8 mouse cellular contexts compared by ENCODE assay signal in genomic region chr2:32602600-32603054, GRCm38 (mm10). TPM values are rescaled to one million over a fixed set of nuclear protein-coding genes. Genes with fewer than 3 reads are reported as not detected.
DNase-seq lines count a peak whose midpoint lies in the region; ATAC-seq and TF ChIP-seq lines count a peak whose summit lies in the region.

No protein-coding gene starts in this region.

- peak overlapping the region; percentile 54 for H3K4me2 ChIP-seq in hindbrain, postnatal 0 days (ENCODE audit: low read depth, low read length)

- DNase-seq in ZHBTc4 (ENCODE audit: low read depth, low spot score) = peak; percentile 93
- DNase-seq in embryo, embryonic 10 days (ENCODE audit: low spot score) = peak; percentile 92
- DNase-seq in gastrocnemius, adult 8-10 months (ENCODE audit: low spot score in 2 of 2) = peak; percentile 81 to 84
- peak; percentile 85 for DNase-seq in hindbrain, postnatal 0 days (ENCODE audit: low spot score)
- DNase-seq in left cerebral cortex, adult 2 months (ENCODE audit: extremely low spot score in 1 of 2, low spot score in 2 of 2) = peak; percentile 84 to 87
- peak; percentile 91 for DNase-seq in right cerebral cortex, postnatal 10 days (ENCODE audit: low spot score in 2 of 2)
- peak; percentile 91 for DNase-seq in urinary bladder, postnatal 14 days (ENCODE audit: low spot score)

- H3K9me3 ChIP-seq in hindbrain, postnatal 0 days (ENCODE audit: low read length) = no peaks in the 10 kb centered on the region

- no peaks in the 10 kb centered on the region; the same call in 1 of the 2 replicates for H3K4me1 ChIP-seq in hindbrain, postnatal 0 days (ENCODE audit: insufficient read depth, low read length)

- H3K4me3 ChIP-seq in hindbrain, postnatal 0 days (ENCODE audit: low read length) = peak overlapping the region; percentile 21
- peak overlapping the region; percentile 15; the same call in 1 of the 2 replicates for H3K4me3 ChIP-seq in left cerebral cortex, adult 2 months
- peak overlapping the region; percentile 12 for H3K4me3 ChIP-seq in macrophage (ENCODE audit: inconsistent target)

- H3K9ac ChIP-seq in hindbrain, postnatal 0 days (replicated peaks; ENCODE audit: low read length) = no peak overlapping the region; the same call in 1 of the 2 replicates

- no peaks in the 10 kb centered on the region for H3K36me3 ChIP-seq in hindbrain, postnatal 0 days (ENCODE audit: insufficient read depth, low read length)
- H3K36me3 ChIP-seq in macrophage (ENCODE audit: inconsistent target) = peaks cover 10% of the 10 kb centered on the region; the same call in 1 of the 2 replicates

- intact Hi-C loops in left cerebral cortex, adult 2 months (cut with DNase I) = loop anchor here (1.0 kb wide), 2 partner anchors 15 to 19 kb away; partner anchors contain the start of gene St6galnac4

- H3K27me3 ChIP-seq in hindbrain, postnatal 0 days (ENCODE audit: insufficient read depth, low read length) = no peaks in the 10 kb centered on the region

- H3K79me2 ChIP-seq in macrophage (ENCODE audit: inconsistent target) = no peaks in the 10 kb centered on the region

- under 1% methylated on average over 11 of the region's 11 CpGs for WGBS in hindbrain, postnatal 0 days
- WGBS in macrophage (ENCODE audit: missing documents) = under 1% methylated on average over 11 of the region's 11 CpGs

- H3K27ac ChIP-seq in hindbrain, postnatal 0 days = 0 out of 2 replicates have a peak overlapping the region, but pooled peaks have one; percentile 20
- 0 out of 2 replicates have a peak overlapping the region, but pooled peaks have one; percentile 4 for H3K27ac ChIP-seq in left cerebral cortex, adult 2 months
- H3K27ac ChIP-seq in macrophage = peak overlapping the region; percentile 0; the same call in 1 of the 2 replicates

- TF ChIP-seq CTCF in hindbrain, postnatal 0 days (IDR thresholded peaks at IDR 0.05; ENCODE audit: low read depth) = peak; percentile 95
- peak; percentile 99 for TF ChIP-seq CTCF in left cerebral cortex, adult 2 months (IDR thresholded peaks at IDR 0.05)

- ATAC-seq in hindbrain, postnatal 0 days = 0 out of 2 replicates have a peak, but pooled peaks have one; percentile 34

RNA-seq across cellular contexts. Expression of gene St6galnac6, which starts 3.1 kb away (rescaled TPM):
- total RNA-seq in gastrocnemius, adult 8-10 months (2022) = 10 to 100 TPM; 48.6 to 61.3 (median 54.9) TPM
- 87.0 and 114 TPM in 2 replicates for total RNA-seq in hindbrain, postnatal 0 days (2014; rRNA removed)
- polyA plus RNA-seq in hindbrain, postnatal 0 days (2015; fragmentation: Nextera tagmentation; extraction: Ambion mirVana) = 39.5 and 40.9 TPM in 2 replicates
- 100 to 1,000 TPM; 122 to 133 TPM for total RNA-seq in left cerebral cortex, adult 2 months (2021)
- 10 to 100 TPM; 19.3 to 65.4 (median 36.2) TPM for total RNA-seq in macrophage (2018; cell fraction: chromatin; rRNA removed)
- 10 to 100 TPM; 15.8 to 50.9 (median 27.0) TPM for total RNA-seq in macrophage (2018; cell fraction: cytosol; rRNA removed)
- 10 to 100 TPM; 19.1 to 76.3 (median 41.4) TPM for total RNA-seq in macrophage (2018; cell fraction: nucleus; rRNA removed)
- 24.8 to 53.9 TPM (median 25.2 TPM) in 3 replicates for polyA plus RNA-seq in macrophage (2018)

RNA-seq across cellular contexts. Expression of gene St6galnac4, which starts 15.7 kb away (rescaled TPM):
- 10 to 100 TPM; 11.4 to 15.5 (median 13.8) TPM for total RNA-seq in gastrocnemius, adult 8-10 months (2022)
- 66.9 and 75.7 TPM in 2 replicates for total RNA-seq in hindbrain, postnatal 0 days (2014; rRNA removed)
- polyA plus RNA-seq in hindbrain, postnatal 0 days (2015; fragmentation: Nextera tagmentation; extraction: Ambion mirVana) = 45.6 and 47.5 TPM in 2 replicates
- 10 to 100 TPM; 37.2 to 38.0 TPM for total RNA-seq in left cerebral cortex, adult 2 months (2021)
- 100 to 1,000 TPM in 2 of 26 experiments, 10 to 100 TPM in 24; 17.3 to 114 (median 35.7) TPM for total RNA-seq in macrophage (2018; cell fraction: chromatin; rRNA removed)
- total RNA-seq in macrophage (2018; cell fraction: cytosol; rRNA removed) = 10 to 100 TPM; 19.7 to 54.7 (median 39.3) TPM
- 100 to 1,000 TPM in 2 of 26 experiments, 10 to 100 TPM in 24; 25.3 to 122 (median 46.9) TPM for total RNA-seq in macrophage (2018; cell fraction: nucleus; rRNA removed)
- polyA plus RNA-seq in macrophage (2018) = 30.1 to 43.5 TPM (median 34.6 TPM) in 3 replicates

RNA-seq across cellular contexts. Expression of gene Ak1, which starts 18.9 kb away (rescaled TPM):
- 1,000 to 10,000 TPM; 1,455 to 1,877 (median 1,746) TPM for total RNA-seq in gastrocnemius, adult 8-10 months (2022)
- 89.8 and 92.2 TPM in 2 replicates for total RNA-seq in hindbrain, postnatal 0 days (2014; rRNA removed)
- 103 and 106 TPM in 2 replicates for polyA plus RNA-seq in hindbrain, postnatal 0 days (2015; fragmentation: Nextera tagmentation; extraction: Ambion mirVana)
- 100 to 1,000 TPM; 140 to 153 TPM for total RNA-seq in left cerebral cortex, adult 2 months (2021)
- total RNA-seq in macrophage (2018; cell fraction: chromatin; rRNA removed) = 1 to 10 TPM in 9 of 26 experiments, under 1 TPM in 4, not detected in 13; 0.41 to 7.1 (median 1.8) TPM
- 1 to 10 TPM; 1.8 to 6.2 (median 4.2) TPM for total RNA-seq in macrophage (2018; cell fraction: cytosol; rRNA removed)
- 1 to 10 TPM in 20 of 26 experiments, under 1 TPM in 6; 0.52 to 5.3 (median 1.8) TPM for total RNA-seq in macrophage (2018; cell fraction: nucleus; rRNA removed)
- polyA plus RNA-seq in macrophage (2018) = 3.0 to 4.2 TPM (median 3.3 TPM) in 3 replicates

RNA-seq across cellular contexts. Expression of gene 9430097D07Rik, which starts 27.1 kb away (rescaled TPM):
- total RNA-seq in gastrocnemius, adult 8-10 months (2022) = not detected
- 0.21 and 0.83 TPM in 2 replicates for total RNA-seq in hindbrain, postnatal 0 days (2014; rRNA removed)
- polyA plus RNA-seq in hindbrain, postnatal 0 days (2015; fragmentation: Nextera tagmentation; extraction: Ambion mirVana) = 0.73 and 0.76 TPM in 2 replicates
- total RNA-seq in left cerebral cortex, adult 2 months (2021) = 1 to 10 TPM in 1 of 2 experiments, under 1 TPM in 1; 0.75 to 1.1 TPM
- total RNA-seq in macrophage (2018; cell fraction: chromatin; rRNA removed) = under 1 TPM in 2 of 26 experiments, not detected in 24; 0.56 to 0.57 TPM
- total RNA-seq in macrophage (2018; cell fraction: cytosol; rRNA removed) = under 1 TPM in 1 of 26 experiments, not detected in 25; 0.09 TPM
- not detected for total RNA-seq in macrophage (2018; cell fraction: nucleus; rRNA removed)
- polyA plus RNA-seq in macrophage (2018) = not detected in 3 replicates

RNA-seq across cellular contexts. Expression of gene Pip5kl1, which starts 28.0 kb away (rescaled TPM):
- total RNA-seq in gastrocnemius, adult 8-10 months (2022) = not detected
- total RNA-seq in hindbrain, postnatal 0 days (2014; rRNA removed) = 15.1 and 35.0 TPM in 2 replicates
- polyA plus RNA-seq in hindbrain, postnatal 0 days (2015; fragmentation: Nextera tagmentation; extraction: Ambion mirVana) = 16.7 and 19.1 TPM in 2 replicates
- 10 to 100 TPM; 10.1 to 14.1 TPM for total RNA-seq in left cerebral cortex, adult 2 months (2021)
- total RNA-seq in macrophage (2018; cell fraction: chromatin; rRNA removed) = 1 to 10 TPM in 14 of 26 experiments, under 1 TPM in 1, not detected in 11; 0.74 to 5.6 (median 1.8) TPM
- total RNA-seq in macrophage (2018; cell fraction: cytosol; rRNA removed) = not detected
- 1 to 10 TPM in 8 of 26 experiments, not detected in 18; 1.5 to 3.1 (median 1.9) TPM for total RNA-seq in macrophage (2018; cell fraction: nucleus; rRNA removed)
- polyA plus RNA-seq in macrophage (2018) = not detected in 3 replicates

Comparison
In these comparisons a context has a peak if more than half of its experiments do, and no peak if none do; other contexts are left out.
1. Peak in every context shown above with its lines: DNase-seq, ATAC-seq, H3K4me3 ChIP-seq and H3K27ac ChIP-seq.
2. RNA of gene Ak1, which starts 18.9 kb away (total RNA-seq): 1,455 to 1,877 TPM in gastrocnemius, adult 8-10 months; 140 to 153 TPM in left cerebral cortex, adult 2 months and 89.8 to 92.2 TPM in hindbrain, postnatal 0 days; every median in the first group is over 4 times any median in the second.